Mouse (Mus musculus): ENCODE measurements around the gene Dnaja1. TPM values are rescaled to one million over a fixed set of nuclear protein-coding genes. Genes with fewer than 3 reads are reported as not detected.

The Dnaja1 gene
- polyA plus RNA-seq, 1 experiment from 2014 or later: 406 TPM

- no peak for ATAC-seq (ENCODE audit: low read depth)
These were observed 37.9 kb downstream of the Dnaja1 start for GRCm38 (mm10) chr4:40759876-40760275.

GRCm38 (mm10) chr4:40774279-40775259 lies 52.6 kb downstream of the Dnaja1 start:
- DNase-seq (ENCODE audit: low spot score) (peak; percentile 86), ATAC-seq (ENCODE audit: low read depth) (peak; percentile 60)
- no peaks in the 10 kb centered on the region for H3K27me3 ChIP-seq (replicated peaks; ENCODE audit: control insufficient read depth, insufficient read depth, low read length)
- peak overlapping the region; percentile 17; the same call in 1 of the 2 replicates for H3K4me3 ChIP-seq (ENCODE audit: low read depth, low read length)
- no peaks in the 10 kb centered on the region for H3K9me3 ChIP-seq (ENCODE audit: control insufficient read depth, low read length)
- H3K9ac ChIP-seq (ENCODE audit: low read depth, low read length): 0 out of 2 replicates have a peak overlapping the region, but pooled peaks have one; percentile 39
- peak overlapping the region; percentile 81 for H3K27ac ChIP-seq (replicated peaks; ENCODE audit: low read depth, low read length)
- H3K4me1 ChIP-seq (ENCODE audit: control insufficient read depth, insufficient read depth, low read length): peaks cover 19% of the 10 kb centered on the region
- H3K36me3 ChIP-seq (ENCODE audit: control insufficient read depth, insufficient read depth, low read length): no peaks in the 10 kb centered on the region
- 5% methylated on average over 12 of the region's 12 CpGs for WGBS
- H3K4me2 ChIP-seq (ENCODE audit: low read depth, low read length): peak overlapping the region; percentile 46

More at GRCm38 (mm10) chr4:40759876-40760275, 37.9 kb downstream of the Dnaja1 start:
- WGBS: 54% methylated on average over 5 of the region's 5 CpGs
- no peaks in the 10 kb centered on the region for H3K9me3 ChIP-seq (ENCODE audit: control insufficient read depth, low read length)
- no peak overlapping the region for H3K9ac ChIP-seq (ENCODE audit: low read depth, low read length)
- peaks cover 13% of the 10 kb centered on the region for H3K36me3 ChIP-seq (ENCODE audit: control insufficient read depth, insufficient read depth, low read length)
- H3K4me3 ChIP-seq (ENCODE audit: low read depth, low read length): no peak overlapping the region
- H3K27me3 ChIP-seq (replicated peaks; ENCODE audit: control insufficient read depth, insufficient read depth, low read length): no peaks in the 10 kb centered on the region; the same call in 1 of the 2 replicates
- H3K4me1 ChIP-seq (ENCODE audit: control insufficient read depth, insufficient read depth, low read length): 0 out of 2 replicates have a peak, but pooled peaks cover 3% of the 10 kb centered on the region
- H3K4me2 ChIP-seq (ENCODE audit: low read depth, low read length): no peak overlapping the region
- no peak for DNase-seq (ENCODE audit: low spot score)
- no peak overlapping the region for H3K27ac ChIP-seq (replicated peaks; ENCODE audit: low read depth, low read length)

GRCm38 (mm10) chr4:40776416-40776815 lies 54.5 kb downstream of the Dnaja1 start:
- 61% methylated on average over 4 of the region's 4 CpGs for WGBS
- Histone ChIP-seq H3K9me3 (ENCODE audit: control insufficient read depth, low read length) (no peaks in the 10 kb centered on the region), H3K9ac (ENCODE audit: low read depth, low read length) (no peak overlapping the region), H3K4me1 (ENCODE audit: control insufficient read depth, insufficient read depth, low read length) (peaks cover 22% of the 10 kb centered on the region), H3K36me3 (ENCODE audit: control insufficient read depth, insufficient read depth, low read length) (no peaks in the 10 kb centered on the region), H3K27me3 (replicated peaks; ENCODE audit: control insufficient read depth, insufficient read depth, low read length) (no peaks in the 10 kb centered on the region), H3K4me3 (ENCODE audit: low read depth, low read length) (no peak overlapping the region), H3K27ac (replicated peaks; ENCODE audit: low read depth, low read length) (no peak overlapping the region), H3K4me2 (ENCODE audit: low read depth, low read length) (no peak overlapping the region)
- ATAC-seq (ENCODE audit: low read depth) (no peak), DNase-seq (ENCODE audit: low spot score) (no peak)

DNA sequence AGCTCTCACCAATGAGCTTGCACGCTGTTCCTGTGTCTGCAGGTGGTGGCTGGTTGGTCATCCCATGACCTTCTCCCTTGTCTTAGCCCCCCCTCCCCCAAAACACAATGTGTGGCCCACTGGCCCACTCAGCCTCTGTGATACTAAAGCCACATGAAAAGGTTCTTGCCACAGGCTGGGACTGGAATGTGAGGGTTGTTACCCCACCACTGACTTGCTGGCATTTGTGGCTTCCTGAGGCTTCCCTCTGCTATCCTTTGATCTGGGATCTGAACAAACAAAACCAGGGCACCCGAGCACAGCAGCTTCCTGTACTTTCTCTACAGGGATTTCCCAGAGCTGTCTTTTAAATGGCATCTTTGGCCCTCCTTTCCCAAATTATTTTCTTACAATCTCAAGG lies 55.2 kb downstream of the Dnaja1 start:
- ATAC-seq (ENCODE audit: low read depth) (no peak), DNase-seq (ENCODE audit: low spot score) (peak; percentile 54)
- H3K4me3 ChIP-seq (ENCODE audit: low read depth, low read length): no peak overlapping the region
- no peaks in the 10 kb centered on the region for H3K9me3 ChIP-seq (ENCODE audit: control insufficient read depth, low read length)
- H3K4me1 ChIP-seq (ENCODE audit: control insufficient read depth, insufficient read depth, low read length): peaks cover 29% of the 10 kb centered on the region
- H3K9ac ChIP-seq (ENCODE audit: low read depth, low read length): no peak overlapping the region
- H3K4me2 ChIP-seq (ENCODE audit: low read depth, low read length): no peak overlapping the region
- no peaks in the 10 kb centered on the region for H3K36me3 ChIP-seq (ENCODE audit: control insufficient read depth, insufficient read depth, low read length)
- whole genome bisulfite sequencing: 22% methylated on average over 2 of the region's 2 CpGs
- no peaks in the 10 kb centered on the region for H3K27me3 ChIP-seq (replicated peaks; ENCODE audit: control insufficient read depth, insufficient read depth, low read length)
- 0 out of 2 replicates have a peak overlapping the region, but pooled peaks have one; percentile 13 for H3K27ac ChIP-seq (replicated peaks; ENCODE audit: low read depth, low read length)

GRCm38 (mm10) chr4:40778656-40779055 lies 56.7 kb downstream of the Dnaja1 start:
- H3K27ac ChIP-seq (replicated peaks; ENCODE audit: low read depth, low read length): no peak overlapping the region
- H3K4me3 ChIP-seq (ENCODE audit: low read depth, low read length): no peak overlapping the region
- DNase-seq (ENCODE audit: low spot score): no peak

DNA sequence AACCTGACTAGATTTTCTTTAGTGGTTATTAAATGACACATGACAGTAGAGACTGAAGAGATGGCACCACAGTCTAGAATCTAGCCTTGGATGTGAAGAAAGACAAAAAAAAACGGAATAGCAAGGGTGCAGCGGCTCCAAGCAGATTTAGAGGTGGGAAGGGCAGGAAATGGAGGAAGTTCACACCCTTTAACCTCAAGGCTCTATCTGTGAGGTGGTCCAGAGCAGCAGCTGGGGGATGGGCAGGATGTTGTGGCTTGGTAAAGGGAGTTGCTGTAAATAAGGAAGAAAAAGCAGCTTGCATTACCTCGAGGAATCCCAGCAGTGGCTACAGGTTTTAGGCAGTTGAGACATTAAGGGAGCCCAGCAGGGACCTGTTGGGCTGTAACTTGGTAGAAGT lies 59.2 kb downstream of the Dnaja1 start:
- H3K27me3 ChIP-seq (replicated peaks; ENCODE audit: control insufficient read depth, insufficient read depth, low read length): no peaks in the 10 kb centered on the region
- ATAC-seq (ENCODE audit: low read depth): no peak
- no peaks in the 10 kb centered on the region for H3K36me3 ChIP-seq (ENCODE audit: control insufficient read depth, insufficient read depth, low read length)
- no peak overlapping the region for H3K4me2 ChIP-seq (ENCODE audit: low read depth, low read length)
- no peak overlapping the region for H3K9ac ChIP-seq (ENCODE audit: low read depth, low read length)
- 15% methylated on average over 3 of the region's 3 CpGs for WGBS
- no peak overlapping the region for H3K4me3 ChIP-seq (ENCODE audit: low read depth, low read length)
- no peak for DNase-seq (ENCODE audit: low spot score)
- H3K4me1 ChIP-seq (ENCODE audit: control insufficient read depth, insufficient read depth, low read length): peaks cover 18% of the 10 kb centered on the region
- H3K27ac ChIP-seq (replicated peaks; ENCODE audit: low read depth, low read length): no peak overlapping the region
- H3K9me3 ChIP-seq (ENCODE audit: control insufficient read depth, low read length): no peaks in the 10 kb centered on the region

More at GRCm38 (mm10) chr4:40778656-40779055, 56.7 kb downstream of the Dnaja1 start:
- WGBS: 77% methylated on average over 6 of the region's 6 CpGs
- no peaks in the 10 kb centered on the region for H3K9me3 ChIP-seq (ENCODE audit: control insufficient read depth, low read length)
- H3K4me1 ChIP-seq (ENCODE audit: control insufficient read depth, insufficient read depth, low read length): peaks cover 26% of the 10 kb centered on the region
- no peak for ATAC-seq (ENCODE audit: low read depth)
- H3K27me3 ChIP-seq (replicated peaks; ENCODE audit: control insufficient read depth, insufficient read depth, low read length): no peaks in the 10 kb centered on the region
- H3K4me2 ChIP-seq (ENCODE audit: low read depth, low read length): no peak overlapping the region
- H3K36me3 ChIP-seq (ENCODE audit: control insufficient read depth, insufficient read depth, low read length): no peaks in the 10 kb centered on the region
- H3K9ac ChIP-seq (ENCODE audit: low read depth, low read length): no peak overlapping the region

DNA sequence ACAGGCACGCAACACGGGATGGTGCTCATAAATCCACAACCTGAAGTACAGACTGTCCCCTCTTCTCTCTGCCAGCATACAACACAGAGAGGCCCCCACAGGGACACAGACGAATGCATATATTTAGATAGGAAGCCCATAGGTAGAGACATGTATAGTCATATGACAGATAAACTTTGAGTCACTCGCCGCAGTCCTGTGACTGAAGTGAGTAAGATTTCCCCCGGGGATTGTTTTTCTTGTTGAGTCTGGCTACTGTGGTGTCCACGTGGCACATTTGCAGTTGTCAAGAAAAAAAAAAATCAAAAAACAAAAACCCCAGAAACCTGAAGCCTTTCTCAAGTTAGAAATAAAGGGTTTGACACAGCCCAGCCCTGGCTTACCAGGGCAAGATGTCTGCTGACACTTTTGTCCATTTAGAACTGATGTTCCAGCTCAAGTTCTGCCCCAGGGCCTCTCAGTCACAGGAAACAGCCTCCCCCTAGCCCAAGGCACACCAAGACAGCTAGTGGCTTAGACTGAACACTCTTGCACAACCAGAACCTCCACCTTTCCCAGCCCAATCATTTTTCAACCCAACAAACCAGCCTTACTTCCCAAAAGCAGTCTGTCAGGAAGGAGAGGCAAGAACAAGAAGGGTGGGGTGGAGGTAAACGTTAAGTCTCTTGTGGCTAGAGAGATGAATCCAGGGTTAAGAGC lies 60.0 kb downstream of the Dnaja1 start:
- DNase-seq (ENCODE audit: low spot score) (peak; percentile 79), ATAC-seq (ENCODE audit: low read depth) (no peak)
- no peak overlapping the region for H3K4me2 ChIP-seq (ENCODE audit: low read depth, low read length)
- H3K36me3 ChIP-seq (ENCODE audit: control insufficient read depth, insufficient read depth, low read length): no peaks in the 10 kb centered on the region
- H3K27me3 ChIP-seq (replicated peaks; ENCODE audit: control insufficient read depth, insufficient read depth, low read length): no peaks in the 10 kb centered on the region
- H3K4me3 ChIP-seq (ENCODE audit: low read depth, low read length): no peak overlapping the region
- H3K9me3 ChIP-seq (ENCODE audit: control insufficient read depth, low read length): no peaks in the 10 kb centered on the region
- peaks cover 17% of the 10 kb centered on the region for H3K4me1 ChIP-seq (ENCODE audit: control insufficient read depth, insufficient read depth, low read length)
- H3K27ac ChIP-seq (replicated peaks; ENCODE audit: low read depth, low read length): no peak overlapping the region
- WGBS: 38% methylated on average over 8 of the region's 8 CpGs
- no peak overlapping the region for H3K9ac ChIP-seq (ENCODE audit: low read depth, low read length)

GRCm38 (mm10) chr4:40783049-40783448 lies 61.1 kb downstream of the Dnaja1 start:
- no peak for DNase-seq (ENCODE audit: low spot score)
- Histone ChIP-seq H3K4me1 (ENCODE audit: control insufficient read depth, insufficient read depth, low read length) (peaks cover 14% of the 10 kb centered on the region), H3K27me3 (replicated peaks; ENCODE audit: control insufficient read depth, insufficient read depth, low read length) (no peaks in the 10 kb centered on the region), H3K27ac (replicated peaks; ENCODE audit: low read depth, low read length) (no peak overlapping the region), H3K4me2 (ENCODE audit: low read depth, low read length) (no peak overlapping the region), H3K4me3 (ENCODE audit: low read depth, low read length) (no peak overlapping the region), H3K36me3 (ENCODE audit: control insufficient read depth, insufficient read depth, low read length) (no peaks in the 10 kb centered on the region), H3K9me3 (ENCODE audit: control insufficient read depth, low read length) (no peaks in the 10 kb centered on the region), H3K9ac (ENCODE audit: low read depth, low read length) (no peak overlapping the region)
- 96% methylated on average over 4 of the region's 4 CpGs for WGBS
- no peak for ATAC-seq (ENCODE audit: low read depth)
